Mouse (Mus musculus): Measurements from ENCODE around the gene Serp2.

The Serp2 gene

GRCm38 (mm10) chr14:76527030-76527719 lies 29.5 kb downstream of the Serp2 start:
- in situ Hi-C loops (cut with MseI, MboI), result no loop called here

- in situ Hi-C loops (cut with MseI, MboI), result no loop called here
These were observed 30.2 kb downstream of the Serp2 start for GRCm38 (mm10) chr14:76526467-76526866.

- in situ Hi-C loops (cut with MseI, MboI), result no loop called here
These were observed 33.3 kb downstream of the Serp2 start for GRCm38 (mm10) chr14:76523344-76523743.

- in situ Hi-C loops (cut with MseI, MboI), result no loop called here
These were observed 35.4 kb downstream of the Serp2 start for GRCm38 (mm10) chr14:76521308-76521707.

- in situ Hi-C loops (cut with MseI, MboI), result no loop called here
These were observed 36.1 kb downstream of the Serp2 start for GRCm38 (mm10) chr14:76520606-76521005.

GRCm38 (mm10) chr14:76518217-76518616 lies 38.5 kb downstream of the Serp2 start:
- in situ Hi-C loops (cut with MseI, MboI), result no loop called here

- in situ Hi-C loops (cut with MseI, MboI), result no loop called here
These were observed 41.1 kb downstream of the Serp2 start for GRCm38 (mm10) chr14:76515620-76516019.

- in situ Hi-C loops (cut with MseI, MboI), result no loop called here
These were observed 42.6 kb downstream of the Serp2 start for GRCm38 (mm10) chr14:76514050-76514585.

- in situ Hi-C loops (cut with MseI, MboI), result no loop called here
These were observed 43.2 kb downstream of the Serp2 start for GRCm38 (mm10) chr14:76513395-76514049.

- in situ Hi-C loops (cut with MseI, MboI), result no loop called here
These were observed 44.7 kb downstream of the Serp2 start for GRCm38 (mm10) chr14:76511971-76512370.

GRCm38 (mm10) chr14:76508701-76509100 lies 48.0 kb downstream of the Serp2 start:
- in situ Hi-C loops (cut with MseI, MboI), result loop anchor here in 1 of 2 experiments (10.0 kb wide), 1 partner anchor 106 kb away; no protein-coding TSS in a partner anchor

- in situ Hi-C loops (cut with MseI, MboI), result loop anchor here in 1 of 2 experiments (10.0 kb wide), 1 partner anchor 107 kb away; no protein-coding TSS in a partner anchor
These were observed 48.7 kb downstream of the Serp2 start for GRCm38 (mm10) chr14:76507804-76508500.

- in situ Hi-C loops (cut with MseI, MboI), result loop anchor here in 1 of 2 experiments (10.0 kb wide), 1 partner anchor 107 kb away; no protein-coding TSS in a partner anchor
These were observed 49.3 kb downstream of the Serp2 start for GRCm38 (mm10) chr14:76507357-76507756.

- in situ Hi-C loops (cut with MseI, MboI), result loop anchor here in 1 of 2 experiments (10.0 kb wide), 1 partner anchor 108 kb away; no protein-coding TSS in a partner anchor
These were observed 50.1 kb downstream of the Serp2 start for GRCm38 (mm10) chr14:76506425-76507205.

GRCm38 (mm10) chr14:76505439-76506220 lies 51.1 kb downstream of the Serp2 start:
- in situ Hi-C loops (cut with MseI, MboI), result loop anchor here in 1 of 2 experiments (10.0 kb wide), 1 partner anchor 109 kb away; no protein-coding TSS in a partner anchor

- in situ Hi-C loops (cut with MseI, MboI), result loop anchor here in 1 of 2 experiments (10.0 kb wide), 1 partner anchor 110 kb away; no protein-coding TSS in a partner anchor
These were observed 51.6 kb downstream of the Serp2 start for GRCm38 (mm10) chr14:76505101-76505438.

GRCm38 (mm10) chr14:76504121-76504737 lies 52.5 kb downstream of the Serp2 start:
- in situ Hi-C loops (cut with MseI, MboI), result loop anchor here (5.0 to 10.0 kb wide), 3 partner anchors 111 to 498 kb away; no protein-coding TSS in a partner anchor

- in situ Hi-C loops (cut with MseI, MboI), result loop anchor here (5.0 to 10.0 kb wide), 3 partner anchors 111 to 499 kb away; no protein-coding TSS in a partner anchor
These were observed 53.3 kb downstream of the Serp2 start for GRCm38 (mm10) chr14:76503231-76503851.

- in situ Hi-C loops (cut with MseI, MboI), result loop anchor here (5.0 to 10.0 kb wide), 3 partner anchors 115 to 502 kb away; no protein-coding TSS in a partner anchor
These were observed 56.7 kb downstream of the Serp2 start for GRCm38 (mm10) chr14:76500036-76500435.

Measured in mouse trophoblast stem cell (cell line).